Mouse (Mus musculus): ENCODE measurements at regions not wholly inside any gene's neighbourhood (a gene's known extent, or its start where the extent isn't known, plus 50 kb on each side); places are given as distances from the start of the nearest gene placed in this dataset.

- H3K9me3 ChIP-seq (ENCODE audit: control insufficient read depth, low read length): no peaks in the 10 kb centered on the region
- H3K9ac ChIP-seq (ENCODE audit: low read length): no peak overlapping the region
- no peaks in the 10 kb centered on the region for H3K4me1 ChIP-seq (ENCODE audit: control insufficient read depth, insufficient read depth, low read length)
- ATAC-seq (ENCODE audit: insufficient number of reproducible peaks, low FRiP score, low TSS enrichment, low read depth): no peak
- DNase-seq (ENCODE audit: low spot score): no peak
- H3K27ac ChIP-seq (replicated peaks; ENCODE audit: low read depth, low read length): no peak overlapping the region
- H3K4me3 ChIP-seq (ENCODE audit: low read depth, low read length): no peak overlapping the region
- no peak overlapping the region for H3K4me2 ChIP-seq (ENCODE audit: low read depth, severe bottlenecking)
- 94% methylated on average over 1 of the region's 1 CpGs for WGBS
- H3K36me3 ChIP-seq (ENCODE audit: control insufficient read depth, insufficient read depth, low read length): no peaks in the 10 kb centered on the region
- H3K27me3 ChIP-seq (ENCODE audit: control insufficient read depth, insufficient read depth, low read length): no peaks in the 10 kb centered on the region
Measured at GRCm38 (mm10) chr8:102345392-102345791, 440.1 kb downstream of the Cdh11 start.

GRCm38 (mm10) chr8:102332511-102332910 lies 452.9 kb downstream of the Cdh11 start:
- 66% methylated on average over 5 of the region's 5 CpGs for WGBS
- Histone ChIP-seq H3K4me1 (ENCODE audit: control insufficient read depth, insufficient read depth, low read length) (no peaks in the 10 kb centered on the region), H3K27ac (replicated peaks; ENCODE audit: low read depth, low read length) (no peak overlapping the region), H3K36me3 (ENCODE audit: control insufficient read depth, insufficient read depth, low read length) (no peaks in the 10 kb centered on the region), H3K4me3 (ENCODE audit: low read depth, low read length) (no peak overlapping the region), H3K9ac (ENCODE audit: low read length) (no peak overlapping the region), H3K9me3 (ENCODE audit: control insufficient read depth, low read length) (no peaks in the 10 kb centered on the region), H3K4me2 (ENCODE audit: low read depth, severe bottlenecking) (no peak overlapping the region), H3K27me3 (ENCODE audit: control insufficient read depth, insufficient read depth, low read length) (no peaks in the 10 kb centered on the region)
- no peak for ATAC-seq (ENCODE audit: insufficient number of reproducible peaks, low FRiP score, low TSS enrichment, low read depth)
- DNase-seq (ENCODE audit: low spot score): no peak

- no peaks in the 10 kb centered on the region for H3K9me3 ChIP-seq (ENCODE audit: control insufficient read depth, low read length)
- no peak overlapping the region for H3K4me2 ChIP-seq (ENCODE audit: low read depth, severe bottlenecking)
- no peaks in the 10 kb centered on the region for H3K27me3 ChIP-seq (ENCODE audit: control insufficient read depth, insufficient read depth, low read length)
- H3K36me3 ChIP-seq (ENCODE audit: control insufficient read depth, insufficient read depth, low read length): no peaks in the 10 kb centered on the region
- no peak overlapping the region for H3K27ac ChIP-seq (replicated peaks; ENCODE audit: low read depth, low read length)
- no peak for ATAC-seq (ENCODE audit: insufficient number of reproducible peaks, low FRiP score, low TSS enrichment, low read depth)
- H3K9ac ChIP-seq (ENCODE audit: low read length): no peak overlapping the region
- no peak overlapping the region for H3K4me3 ChIP-seq (ENCODE audit: low read depth, low read length)
- 40% methylated on average over 4 of the region's 4 CpGs for WGBS
- H3K4me1 ChIP-seq (ENCODE audit: control insufficient read depth, insufficient read depth, low read length): no peaks in the 10 kb centered on the region
- no peak for DNase-seq (ENCODE audit: low spot score)
Measured at GRCm38 (mm10) chr8:102331151-102331550, 454.3 kb downstream of the Cdh11 start.

- no peak overlapping the region for H3K4me3 ChIP-seq (ENCODE audit: low read depth, low read length)
- H3K36me3 ChIP-seq (ENCODE audit: control insufficient read depth, insufficient read depth, low read length): no peaks in the 10 kb centered on the region
- no peak overlapping the region for H3K27ac ChIP-seq (replicated peaks; ENCODE audit: low read depth, low read length)
- DNase-seq (ENCODE audit: low spot score) (no peak), ATAC-seq (ENCODE audit: insufficient number of reproducible peaks, low FRiP score, low TSS enrichment, low read depth) (no peak)
- H3K4me1 ChIP-seq (ENCODE audit: control insufficient read depth, insufficient read depth, low read length): no peaks in the 10 kb centered on the region
- no peak overlapping the region for H3K9ac ChIP-seq (ENCODE audit: low read length)
- no peak overlapping the region for H3K4me2 ChIP-seq (ENCODE audit: low read depth, severe bottlenecking)
- H3K27me3 ChIP-seq (ENCODE audit: control insufficient read depth, insufficient read depth, low read length): no peaks in the 10 kb centered on the region
- H3K9me3 ChIP-seq (ENCODE audit: control insufficient read depth, low read length): no peaks in the 10 kb centered on the region
- WGBS: 52% methylated on average over 1 of the region's 1 CpGs
Measured at GRCm38 (mm10) chr8:102329955-102330354, 455.5 kb downstream of the Cdh11 start.

All from limb, embryonic 11.5 days (tissue).